Mouse (Mus musculus) central nervous system, embryonic 18 days (tissue): ENCODE data around the gene Svs3a. TPM values are rescaled to one million over a fixed set of nuclear protein-coding genes. Genes with fewer than 3 reads are reported as not detected.

Experiments
- polyA plus RNA-seq: library from polyadenylated mRNA; depleted of rRNA; stranded (reverse); fragments of >200 nt; gene quantifications from 2 replicates; pipeline ENCODE4 v1.2.3, GENCODE M21; 2012; rRNA removed

The Svs3a gene
- polyA plus RNA-seq = not detected in 2 replicates

DNA sequence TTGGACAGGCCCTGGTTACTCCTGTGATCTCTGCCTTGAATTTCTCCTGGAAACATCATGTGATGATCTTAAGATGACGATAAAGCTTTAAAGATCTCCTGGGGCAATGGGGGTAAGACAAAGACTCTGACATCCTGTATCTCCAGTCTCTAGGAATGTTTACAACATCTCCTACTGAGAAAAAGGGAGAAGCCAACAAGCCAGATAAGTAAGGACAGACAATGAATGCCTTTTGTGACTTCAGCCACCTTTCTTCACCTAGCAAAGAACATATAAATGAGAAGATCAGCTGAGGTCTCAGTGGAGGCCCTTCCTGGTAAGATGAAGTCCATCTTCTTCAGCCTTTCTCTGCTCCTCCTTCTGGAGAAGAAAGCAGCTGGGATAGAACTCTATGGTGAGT, at the start of gene Svs3a:
TSS of gene Svs3a (plus strand) at position 301 of the 400 bp plus-strand sequence.

DNA sequence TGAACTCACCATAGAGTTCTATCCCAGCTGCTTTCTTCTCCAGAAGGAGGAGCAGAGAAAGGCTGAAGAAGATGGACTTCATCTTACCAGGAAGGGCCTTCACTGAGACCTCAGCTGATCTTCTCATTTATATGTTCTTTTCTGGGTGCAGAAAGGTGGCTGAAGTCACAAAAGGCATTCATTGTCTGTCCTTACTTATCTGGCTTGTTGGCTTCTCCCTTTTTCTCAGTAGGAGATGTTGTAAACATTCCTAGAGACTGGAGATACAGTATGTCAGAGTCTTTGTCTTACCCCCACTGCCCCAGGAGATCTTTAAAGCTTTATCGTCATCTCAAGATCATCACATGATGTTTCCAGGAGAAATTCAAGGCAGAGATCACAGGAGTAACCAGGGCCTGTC, 32.5 kb upstream of the Svs3a start, which contains the start of gene Svs3b:
TSS of gene Svs3b (minus strand) at position 101 of the 400 bp plus-strand sequence.

DNA sequence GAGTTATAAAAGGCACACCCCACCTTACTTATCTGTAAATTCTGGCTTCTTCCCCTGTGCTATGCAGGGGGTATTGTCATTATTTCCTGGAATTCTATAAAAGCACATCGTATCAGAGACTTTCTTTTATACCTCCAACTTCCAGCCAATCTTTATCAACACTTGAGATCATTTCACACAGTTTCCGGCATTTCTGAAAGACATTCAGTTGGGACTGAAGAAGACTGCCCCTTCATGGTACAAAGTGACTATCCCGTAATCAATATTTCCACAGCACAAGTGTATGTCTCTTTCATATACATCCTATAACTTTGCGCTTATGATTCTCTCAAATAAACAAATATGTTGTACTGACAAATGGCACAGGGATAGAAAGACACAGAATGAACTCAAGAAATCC, 10.7 kb upstream of the Svs3a start, which contains the start of gene Svs4:
TSS of gene Svs4 (minus strand) at position 101 of the 400 bp plus-strand sequence.

DNA sequence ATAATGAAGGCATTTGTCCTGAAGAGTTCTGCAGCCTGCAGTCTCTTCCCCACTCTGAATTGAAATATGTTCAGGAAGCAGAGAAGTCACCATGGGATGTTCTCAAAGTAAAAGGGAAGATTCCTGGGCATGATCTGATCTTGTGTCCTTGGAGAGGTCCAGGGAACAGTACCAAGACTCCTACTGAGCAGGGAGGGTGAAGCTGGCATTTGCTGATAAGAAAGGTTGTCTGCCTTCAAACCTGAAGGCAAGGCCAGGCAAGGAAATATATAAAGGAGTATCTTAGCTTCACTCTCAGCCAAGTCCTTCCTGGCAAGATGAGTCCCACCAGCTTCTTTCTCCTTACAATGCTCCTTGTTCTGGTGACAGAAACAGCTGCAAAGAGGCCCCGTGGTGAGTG, 27.4 kb downstream of the Svs3a start, which contains the start of gene Svs6:
TSS of gene Svs6 (plus strand) at position 301 of the 400 bp plus-strand sequence.

DNA sequence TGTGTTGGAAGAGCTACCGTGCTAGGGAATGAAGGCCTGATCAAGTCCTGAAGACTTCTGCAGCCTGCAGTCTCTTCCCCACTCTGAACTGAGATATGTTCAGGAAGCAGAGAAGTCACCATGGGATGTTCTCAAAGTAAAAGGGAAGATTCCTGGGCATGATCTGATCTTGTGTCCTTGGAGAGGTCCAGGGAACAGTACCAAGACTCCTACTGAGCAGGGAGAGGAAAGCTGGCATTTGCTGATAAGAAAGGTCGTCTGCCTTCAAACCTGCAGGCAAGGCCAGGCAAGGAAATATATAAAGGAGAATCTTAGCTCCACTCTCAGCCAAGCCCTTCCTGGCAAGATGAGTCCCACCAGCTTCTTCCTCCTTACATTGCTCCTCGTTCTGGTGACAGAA, 43.4 kb downstream of the Svs3a start, which contains the start of gene Svs5:
TSS of gene Svs5 (plus strand) at position 301 of the 400 bp plus-strand sequence.

Other genes starting within 250 kb of the Svs3a start
- 20.1 and 20.6 TPM in 2 replicates for gene Stk4, start 218.9 kb upstream of the Svs3a start, polyA plus RNA-seq
- 33.9 and 38.4 TPM in 2 replicates for gene Tomm34, start 218.1 kb upstream of the Svs3a start, polyA plus RNA-seq
- 3.9 and 4.0 TPM in 2 replicates for gene Kcns1, start 118.2 kb upstream of the Svs3a start, polyA plus RNA-seq
- gene Wfdc5, start 106.5 kb upstream of the Svs3a start, polyA plus RNA-seq = not detected in 2 replicates
- gene Wfdc12, start 98.7 kb upstream of the Svs3a start, polyA plus RNA-seq = not detected in 2 replicates
- not detected in 2 replicates for gene Wfdc15a, start 89.1 kb upstream of the Svs3a start, polyA plus RNA-seq
- gene Wfdc15b, start 67.6 kb upstream of the Svs3a start, polyA plus RNA-seq = not detected in 2 replicates
- not detected in 2 replicates for gene Svs2, start 50.8 kb upstream of the Svs3a start, polyA plus RNA-seq
- gene Svs3b, start 32.6 kb upstream of the Svs3a start, polyA plus RNA-seq = not detected in 2 replicates
- not detected in 2 replicates for gene Svs4, start 10.8 kb upstream of the Svs3a start, polyA plus RNA-seq
- gene Svs6, start 27.5 kb downstream of the Svs3a start, polyA plus RNA-seq = not detected in 2 replicates
- gene Svs5, start 43.5 kb downstream of the Svs3a start, polyA plus RNA-seq = not detected in 2 replicates
- 0.16 and 0.70 TPM in 2 replicates for gene Slpi, start 99.8 kb downstream of the Svs3a start, polyA plus RNA-seq
- 0.23 and 0.35 TPM in 2 replicates for gene Rbpjl, start 113.9 kb downstream of the Svs3a start, polyA plus RNA-seq
- gene Matn4, start 115.9 kb downstream of the Svs3a start, polyA plus RNA-seq = 7.2 and 8.0 TPM in 2 replicates
- gene Sdc4, start 154.6 kb downstream of the Svs3a start, polyA plus RNA-seq = 4.0 and 5.1 TPM in 2 replicates
- 64.2 TPM in 2 replicates for gene Sys1, start 167.7 kb downstream of the Svs3a start, polyA plus RNA-seq
- gene Gm20458, start 171.7 kb downstream of the Svs3a start, polyA plus RNA-seq = 9.1 and 11.2 TPM in 2 replicates
- not detected in 2 replicates for gene Trp53tg5, start 184.5 kb downstream of the Svs3a start, polyA plus RNA-seq
- gene Dbndd2, start 196.8 kb downstream of the Svs3a start, polyA plus RNA-seq = 21.0 and 24.6 TPM in 2 replicates
- 81.4 and 104 TPM in 2 replicates for gene Pigt, start 208.3 kb downstream of the Svs3a start, polyA plus RNA-seq